Mouse (Mus musculus) right cerebral cortex, postnatal 10 days (tissue): ENCODE results near the gene Efemp1.

Source experiments
- DNase-seq, 2 experiments: peaks; one replicate each; pipeline ENCODE4 v3.0.0; 2021; ENCODE audit warnings: low spot score in 2 of 2

The Efemp1 gene

DNA sequence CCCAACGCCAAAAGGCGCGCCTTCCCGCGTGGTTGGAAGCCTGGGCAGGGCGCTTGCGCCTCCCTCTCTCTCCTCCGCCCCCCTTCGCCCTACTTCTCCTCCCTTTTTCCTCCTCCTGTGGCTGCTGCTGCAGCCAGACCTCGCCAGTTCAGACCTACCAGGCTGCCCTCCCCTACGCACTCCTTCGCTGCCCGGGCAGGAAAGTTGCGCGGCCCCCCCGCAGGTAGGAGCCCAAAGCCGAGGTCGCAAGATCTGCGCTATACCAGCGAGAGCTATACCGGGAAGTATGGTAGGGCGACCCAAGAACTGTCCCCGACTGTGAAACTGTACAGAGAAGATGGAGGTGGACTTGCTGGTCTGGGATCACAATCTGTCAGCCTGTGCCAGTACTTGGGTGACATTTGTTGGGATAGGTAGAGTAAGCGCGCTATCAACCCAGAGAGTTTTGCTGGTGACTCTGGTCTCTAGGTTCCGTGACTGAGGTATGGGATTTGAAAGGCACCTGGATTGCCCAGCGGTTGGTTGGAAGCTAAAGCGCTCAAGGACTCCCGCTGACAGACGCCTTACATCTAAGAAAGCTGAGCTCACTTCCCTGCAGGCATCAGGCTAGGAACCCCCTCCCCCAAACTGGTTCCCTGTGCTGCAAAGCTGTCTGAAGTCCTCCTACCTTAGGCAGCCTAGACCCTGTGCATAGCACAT, at the start of gene Efemp1:
TSS of gene Efemp1 (plus strand) at position 103 of the 699 bp plus-strand sequence.
- peak; percentile 22 for DNase-seq

- DNase-seq, result peak; percentile 29 to 46
These were observed 44.3 kb upstream of the Efemp1 start for GRCm38 (mm10) chr11:28808685-28809084.

DNA sequence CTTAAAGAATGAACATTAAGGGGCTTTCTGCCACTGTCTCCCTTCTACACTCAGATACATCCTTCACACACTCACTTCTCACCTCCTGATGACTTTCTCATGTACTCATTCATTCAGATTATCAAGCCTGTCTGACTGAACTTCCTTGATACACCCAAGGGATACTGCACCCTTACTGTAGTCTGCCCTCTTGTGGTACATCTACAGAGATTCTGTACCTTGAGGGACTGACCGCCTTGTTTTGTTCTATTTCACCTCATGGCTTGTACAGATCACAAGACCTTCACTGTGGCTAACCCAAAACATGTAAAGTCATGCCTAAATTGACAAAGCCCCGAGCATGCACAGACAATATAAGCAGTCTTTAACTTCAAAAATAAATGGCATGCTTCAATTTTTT, 41.1 kb upstream of the Efemp1 start:
- DNase-seq, result no peak

DNA sequence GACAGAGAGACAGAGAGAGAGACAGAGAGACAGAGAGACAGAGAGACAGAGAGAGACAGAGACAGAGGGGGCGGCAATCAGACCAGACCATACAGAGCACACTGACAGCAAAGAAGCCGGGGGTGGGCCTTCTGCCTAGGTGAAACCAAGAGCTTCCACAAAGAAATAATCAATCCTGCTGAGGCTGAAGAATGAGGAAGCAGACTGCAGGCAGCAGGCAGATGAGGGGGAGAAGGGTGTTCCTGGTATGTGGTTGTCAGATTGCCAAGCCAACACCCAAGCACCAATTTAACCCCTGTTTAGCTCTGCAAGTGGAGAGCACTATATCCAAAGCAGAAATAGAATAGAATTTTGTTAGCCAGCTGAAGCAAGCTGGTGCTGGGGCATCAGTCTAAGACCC, 40.4 kb upstream of the Efemp1 start:
- DNase-seq, result no peak

GRCm38 (mm10) chr11:28817405-28817804, 35.6 kb upstream of the Efemp1 start:
- no peak for DNase-seq

DNA sequence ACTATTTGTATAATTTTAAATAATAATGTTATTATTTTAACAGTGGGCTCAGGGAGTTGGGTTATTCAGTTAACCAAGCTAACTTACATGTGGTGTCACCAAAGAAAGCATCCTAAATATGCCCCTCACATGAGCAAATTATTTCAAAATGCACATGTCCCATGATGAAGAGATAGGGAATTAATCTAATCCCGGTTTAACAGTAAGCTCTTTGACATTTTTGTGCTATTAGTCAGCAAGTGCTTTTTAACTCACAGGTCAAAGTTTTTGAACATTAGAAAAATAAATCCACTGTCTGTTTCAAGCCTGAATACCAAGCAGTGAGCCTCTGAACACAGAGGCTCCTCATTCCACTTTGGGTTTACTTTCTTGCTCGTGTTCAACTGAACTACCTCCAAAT, 26.1 kb upstream of the Efemp1 start:
- no peak for DNase-seq

DNA sequence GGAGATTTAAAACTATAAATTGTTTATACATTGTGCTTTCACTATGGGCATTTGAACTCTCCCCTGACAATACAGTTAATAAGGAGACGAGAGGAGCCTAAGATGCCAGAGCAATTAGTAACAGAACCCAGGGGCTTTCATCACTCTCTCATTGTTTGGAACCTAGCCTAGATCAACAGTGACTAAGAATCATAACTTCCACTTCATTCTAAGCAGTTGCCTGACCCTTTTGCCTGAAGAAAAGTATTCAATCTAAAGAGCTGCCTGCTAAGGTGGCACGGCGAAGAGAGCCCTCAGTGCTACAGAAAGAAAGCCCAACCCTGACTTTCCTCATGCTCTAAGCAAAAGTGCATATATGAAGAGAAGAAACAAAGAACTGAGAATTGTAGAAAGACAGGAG, 19.2 kb upstream of the Efemp1 start:
- no peak for DNase-seq

- DNase-seq, result no peak
These were observed 17.9 kb upstream of the Efemp1 start for GRCm38 (mm10) chr11:28835141-28835540.

GRCm38 (mm10) chr11:28849841-28850240, 3.2 kb upstream of the Efemp1 start:
- DNase-seq, result no peak

- DNase-seq, result no peak
These were observed 1.4 kb upstream of the Efemp1 start for GRCm38 (mm10) chr11:28851645-28852044.

GRCm38 (mm10) chr11:28852361-28852919, 564 bp upstream of the Efemp1 start:
- no peak for DNase-seq

GRCm38 (mm10) chr11:28859125-28859524, 6.1 kb downstream of the Efemp1 start:
- no peak for DNase-seq

GRCm38 (mm10) chr11:28869129-28869528, 16.1 kb downstream of the Efemp1 start:
- no peak for DNase-seq

DNA sequence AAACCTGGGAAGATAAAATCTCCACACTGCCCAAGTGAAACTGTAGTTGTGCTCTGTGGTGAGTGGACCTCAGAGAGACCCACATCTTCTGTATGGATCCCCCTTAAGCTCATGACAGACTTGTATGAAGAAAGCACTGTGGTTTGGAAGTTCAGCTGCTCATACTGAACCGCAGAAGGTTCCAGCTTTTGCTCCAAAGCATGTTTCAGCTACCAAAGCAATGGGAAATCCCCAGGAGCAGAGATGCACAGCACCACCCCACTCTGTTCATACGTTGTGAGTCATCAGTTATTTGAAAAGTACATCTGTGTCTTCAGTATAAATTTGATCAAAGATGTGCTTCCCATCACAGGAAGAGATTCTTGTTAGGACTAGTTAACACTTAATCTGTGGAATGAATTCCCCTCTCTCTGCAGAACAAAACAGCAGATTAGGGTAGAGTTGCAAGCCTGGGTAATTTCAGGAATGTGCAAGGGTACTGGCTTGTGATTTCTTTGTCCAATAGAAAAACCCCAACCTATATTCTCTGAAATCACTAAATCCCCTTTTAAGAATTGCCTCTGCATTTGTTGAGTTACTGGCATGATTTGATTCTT, 28.5 kb downstream of the Efemp1 start:
- DNase-seq, result no peak

GRCm38 (mm10) chr11:28883106-28883505, 30.1 kb downstream of the Efemp1 start:
- no peak for DNase-seq

- no peak for DNase-seq
These were observed 36.5 kb downstream of the Efemp1 start for GRCm38 (mm10) chr11:28889538-28889937.

DNA sequence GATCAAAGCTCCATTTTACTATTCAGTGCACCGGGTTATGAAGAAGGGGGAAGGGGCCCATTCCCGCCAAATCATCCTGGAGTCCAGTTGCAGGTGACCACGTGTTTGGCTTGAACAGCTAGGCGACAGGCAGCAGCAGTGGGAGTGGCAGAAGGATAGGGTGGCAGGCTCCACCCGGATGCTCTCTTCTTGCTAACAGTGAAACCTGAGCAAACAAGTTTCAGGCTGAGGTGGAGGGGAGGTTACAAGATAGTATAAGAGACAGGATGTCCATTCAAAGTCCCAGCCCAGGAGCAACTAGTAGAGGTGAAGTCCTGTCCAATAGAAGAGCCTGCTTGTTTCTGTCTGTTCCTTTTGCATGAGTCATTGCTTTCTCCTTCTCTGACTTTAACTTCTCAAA, 38.5 kb downstream of the Efemp1 start:
- no peak for DNase-seq

- peak; percentile 22 to 37 for DNase-seq
These were observed 46.4 kb downstream of the Efemp1 start for GRCm38 (mm10) chr11:28899420-28899819.

DNA sequence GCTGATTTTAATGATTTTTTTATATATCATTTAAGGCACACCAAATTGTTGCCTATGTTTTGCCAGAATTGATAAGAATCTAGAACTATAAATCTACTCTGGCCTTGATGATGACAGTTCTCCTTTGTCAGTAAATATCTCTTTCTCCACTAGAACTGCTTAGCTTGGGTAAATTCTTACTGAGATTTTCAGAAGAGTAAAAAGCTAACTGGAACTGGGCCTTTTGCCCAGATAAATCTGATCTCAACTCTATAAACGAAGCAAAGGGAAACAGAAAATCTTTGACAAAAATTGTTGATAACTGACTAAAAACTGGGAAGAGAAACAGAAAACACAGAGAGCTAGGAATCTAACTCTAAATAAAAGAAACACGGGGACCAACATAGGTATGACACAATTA, 51.6 kb downstream of the Efemp1 start:
- DNase-seq, result no peak

- no peak for DNase-seq
These were observed 53.3 kb downstream of the Efemp1 start for GRCm38 (mm10) chr11:28906288-28906687.

DNA sequence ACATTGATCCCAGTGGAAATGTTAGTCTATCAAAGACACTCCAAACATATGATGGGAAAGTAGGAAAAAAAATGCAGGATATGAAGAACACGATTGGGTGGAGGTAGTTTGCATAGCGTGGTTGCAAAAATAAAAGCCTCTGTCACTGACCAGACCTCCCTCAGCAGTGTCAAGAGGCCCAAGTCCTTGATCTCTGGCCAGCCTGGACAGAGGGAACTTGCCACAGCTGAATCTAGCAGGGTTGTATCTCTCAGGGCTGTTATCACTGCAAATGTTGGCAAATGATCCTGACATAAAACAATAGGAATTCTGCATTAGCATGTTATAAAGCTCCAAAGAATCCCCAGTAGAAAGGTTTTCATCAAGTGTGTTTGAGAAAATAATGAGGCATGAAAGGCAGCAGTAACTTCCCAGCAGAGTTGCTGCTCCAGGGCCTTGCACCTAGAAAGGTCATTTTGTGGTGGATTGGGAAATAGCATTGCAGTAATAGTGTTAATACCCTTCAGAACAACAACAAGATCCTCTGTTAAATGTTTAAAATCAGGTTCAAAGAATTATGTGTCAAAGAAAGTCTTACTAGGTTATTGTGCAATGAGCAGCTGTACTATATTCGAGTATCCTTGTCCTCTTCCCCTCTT, 56.0 kb downstream of the Efemp1 start:
- DNase-seq, result no peak

- DNase-seq, result no peak
These were observed 59.6 kb downstream of the Efemp1 start for GRCm38 (mm10) chr11:28912469-28913138.
